Mouse (Mus musculus): ENCODE measurements around the gene Stub1. TPM values are rescaled to one million over a fixed set of nuclear protein-coding genes. Genes with fewer than 3 reads are reported as not detected.
A peak's percentile ranks its signal among the peaks of the same experiment; 100 is the strongest.

Stub1 gene
- total and polyA plus RNA-seq, 3 experiments, result 74.0 to 99.7 TPM; not detected in 1

- no peak overlapping the region for H3K9ac ChIP-seq (ENCODE audit: control insufficient read depth, low read depth, low read length, poor library complexity, severe bottlenecking)
- H3K27ac ChIP-seq (ENCODE audit: control insufficient read depth, low read depth, low read length), result no peak overlapping the region
- H3K4me3 ChIP-seq (ENCODE audit: control insufficient read depth in 1 of 2, insufficient read depth in 1 of 2, low read depth in 2 of 2, low read length in 2 of 2), result no peak overlapping the region
- peaks cover 0 to 2% of the 10 kb centered on the region in 2 experiments; a peak in 2 of 4 replicates for H3K27me3 ChIP-seq (ENCODE audit: control insufficient read depth in 1 of 2, insufficient read depth in 2 of 2, low read length in 2 of 2)
- no peak for DNase-seq (ENCODE audit: low read depth, low spot score)
- peaks cover 0 to under 1% of the 10 kb centered on the region in 2 experiments; a peak in 1 of 4 replicates for H3K36me3 ChIP-seq (ENCODE audit: control insufficient read depth in 1 of 2, insufficient read depth in 2 of 2, low read length in 2 of 2)
- 0 out of 2 replicates have a peak, but pooled peaks have one; percentile 27 for TF ChIP-seq USF1 (IDR thresholded peaks at IDR 0.05; ENCODE audit: low read depth, low read length)
- no peak for TF ChIP-seq NELFE (IDR thresholded peaks at IDR 0.05; ENCODE audit: low read depth, low read length)
- no peak for TF ChIP-seq USF2 (IDR thresholded peaks at IDR 0.05; ENCODE audit: borderline replicate concordance in 1 of 2, insufficient read depth in 1 of 2, low read depth in 1 of 2, low read length in 2 of 2)
- no peaks in the 10 kb centered on the region for H3K9me3 ChIP-seq (replicated peaks; ENCODE audit: insufficient read depth, low read length)
- no peaks in the 10 kb centered on the region for H3K79me2 ChIP-seq (ENCODE audit: control insufficient read depth, insufficient read depth, low read length, poor library complexity)
- 0 out of 4 replicates have a peak, but pooled peaks cover 0 to under 1% of the 10 kb centered on the region in 2 experiments for H3K4me1 ChIP-seq (ENCODE audit: control insufficient read depth in 1 of 2, insufficient read depth in 2 of 2, low read length in 2 of 2)
Measured at GRCm38 (mm10) chr17:25817662-25818061, 15.5 kb downstream of the Stub1 start.

- H3K4me3 ChIP-seq (ENCODE audit: control insufficient read depth in 1 of 2, insufficient read depth in 1 of 2, low read depth in 2 of 2, low read length in 2 of 2), result no peak overlapping the region
- H3K9ac ChIP-seq (ENCODE audit: control insufficient read depth, low read depth, low read length, poor library complexity, severe bottlenecking), result no peak overlapping the region
- TF ChIP-seq MAX (IDR thresholded peaks at IDR 0.05; ENCODE audit: low read length) (no peak; the same call in 1 of the 2 replicates), CTCF (IDR thresholded peaks at IDR 0.05 in 2 of 3, conservative IDR thresholded peaks at IDR 0.05 in 1 of 3; ENCODE audit: control insufficient read depth in 1 of 3, insufficient read depth in 1 of 3, low read depth in 2 of 3, low read length in 3 of 3, poor library complexity in 1 of 3, severe bottlenecking in 1 of 3) (0 out of 6 replicates have a peak, but pooled peaks of 1 of the 3 experiments have one; percentile 12), POLR2AphosphoS5 (IDR thresholded peaks at IDR 0.05; ENCODE audit: borderline replicate concordance, low read depth, low read length) (no peak), ZKSCAN1 (IDR thresholded peaks at IDR 0.05; ENCODE audit: low read depth, low read length) (no peak), RAD21 (IDR thresholded peaks at IDR 0.05; ENCODE audit: low read depth, low read length) (no peak), MXI1 (IDR thresholded peaks at IDR 0.05; ENCODE audit: low read depth, low read length) (peak; percentile 78), RCOR1 (IDR thresholded peaks at IDR 0.05; ENCODE audit: low read depth, low read length) (no peak), SIN3A (IDR thresholded peaks at IDR 0.05; ENCODE audit: low read length) (peak; percentile 79)
- no peaks in the 10 kb centered on the region for H3K36me3 ChIP-seq (ENCODE audit: control insufficient read depth in 1 of 2, insufficient read depth in 2 of 2, low read length in 2 of 2)
- DNase-seq (ENCODE audit: low read depth, low spot score), result peak; percentile 72
- no peak overlapping the region for H3K27ac ChIP-seq (ENCODE audit: control insufficient read depth, low read depth, low read length)
- H3K4me1 ChIP-seq (ENCODE audit: control insufficient read depth in 1 of 2, insufficient read depth in 2 of 2, low read length in 2 of 2), result no peaks in the 10 kb centered on the region
- H3K9me3 ChIP-seq (replicated peaks; ENCODE audit: insufficient read depth, low read length), result no peaks in the 10 kb centered on the region
- peaks cover 0 to 3% of the 10 kb centered on the region in 2 experiments; a peak in 2 of 4 replicates for H3K27me3 ChIP-seq (ENCODE audit: control insufficient read depth in 1 of 2, insufficient read depth in 2 of 2, low read length in 2 of 2)
- H3K79me2 ChIP-seq (ENCODE audit: control insufficient read depth, insufficient read depth, low read length, poor library complexity), result no peaks in the 10 kb centered on the region
Measured at GRCm38 (mm10) chr17:25813471-25813870, 19.7 kb downstream of the Stub1 start.

- Histone ChIP-seq H3K27me3 (ENCODE audit: control insufficient read depth in 1 of 2, insufficient read depth in 2 of 2, low read length in 2 of 2) (peaks cover 0 to 1% of the 10 kb centered on the region in 2 experiments; a peak in 2 of 4 replicates), H3K27ac (ENCODE audit: control insufficient read depth, low read depth, low read length) (no peak overlapping the region), H3K36me3 (ENCODE audit: control insufficient read depth in 1 of 2, insufficient read depth in 2 of 2, low read length in 2 of 2) (no peaks in the 10 kb centered on the region), H3K79me2 (ENCODE audit: control insufficient read depth, insufficient read depth, low read length, poor library complexity) (no peaks in the 10 kb centered on the region), H3K9ac (ENCODE audit: control insufficient read depth, low read depth, low read length, poor library complexity, severe bottlenecking) (no peak overlapping the region), H3K4me1 (ENCODE audit: control insufficient read depth in 1 of 2, insufficient read depth in 2 of 2, low read length in 2 of 2) (peaks cover 0 to 8% of the 10 kb centered on the region in 2 experiments; a peak in 1 of 4 replicates), H3K4me3 (ENCODE audit: control insufficient read depth in 1 of 2, insufficient read depth in 1 of 2, low read depth in 2 of 2, low read length in 2 of 2) (no peak overlapping the region), H3K9me3 (replicated peaks; ENCODE audit: insufficient read depth, low read length) (no peaks in the 10 kb centered on the region)
- TF ChIP-seq MXI1 (IDR thresholded peaks at IDR 0.05; ENCODE audit: low read depth, low read length), result no peak
- no peak for TF ChIP-seq ZC3H11A (IDR thresholded peaks at IDR 0.05; ENCODE audit: low read depth, low read length)
- TF ChIP-seq TBP (IDR thresholded peaks at IDR 0.05; ENCODE audit: low read depth, low read length), result no peak
- TF ChIP-seq CHD1 (IDR thresholded peaks at IDR 0.05; ENCODE audit: low read depth, low read length), result no peak
- TF ChIP-seq GATA1 (IDR thresholded peaks at IDR 0.05; ENCODE audit: low read depth, low read length), result no peak
- TF ChIP-seq ZMIZ1 (IDR thresholded peaks at IDR 0.05; ENCODE audit: low read depth, low read length), result no peak
- TF ChIP-seq CHD2 (IDR thresholded peaks at IDR 0.05; ENCODE audit: low read length), result no peak
- TF ChIP-seq NRF1 (IDR thresholded peaks at IDR 0.05; ENCODE audit: insufficient read depth, low read depth, low read length, poor library complexity, severe bottlenecking), result no peak
- TF ChIP-seq USF1 (IDR thresholded peaks at IDR 0.05; ENCODE audit: low read depth, low read length), result no peak
- no peak for TF ChIP-seq SMC3 (IDR thresholded peaks at IDR 0.05; ENCODE audit: low read depth, low read length)
- DNase-seq (ENCODE audit: low read depth, low spot score), result no peak
Measured at GRCm38 (mm10) chr17:25810890-25811289, 22.3 kb downstream of the Stub1 start.
